Mouse (Mus musculus) liver, embryonic 16.5 days (tissue): Measurements from ENCODE around the gene Ssh1. TPM values are rescaled to one million over a fixed set of nuclear protein-coding genes. Genes with fewer than 3 reads are reported as not detected.

Experiments used
- ATAC-seq: fragments of 200-750 bp; cut with Nextera tagmentation; 2 replicates; pipeline ENCODE4 v1.8.0; 2017; ENCODE audit warnings: low read depth, mild to moderate bottlenecking, moderate number of reproducible peaks, moderate library complexity
- H3K27ac ChIP-seq: fragments of 300-500 bp; sonication (generic); 2 replicates; pipeline ENCODE4 v1.5.1; 2014; ENCODE audit warnings: mild to moderate bottlenecking, low read length
- H3K27me3 ChIP-seq: fragments of 300-500 bp; sonication (generic); 2 replicates; pipeline ENCODE4 v1.6.1; 2014; ENCODE audit warnings: low read depth, low read length, mixed read lengths; ENCODE audit not compliant: control insufficient read depth, insufficient read depth
- H3K36me3 ChIP-seq: fragments of 300-500 bp; sonication (generic); 2 replicates; pipeline ENCODE4 v1.6.1; 2014; ENCODE audit warnings: mild to moderate bottlenecking; ENCODE audit not compliant: control insufficient read depth, insufficient read depth
- H3K4me1 ChIP-seq: fragments of 300-500 bp; sonication (generic); 2 replicates; pipeline ENCODE4 v1.6.1; 2014; ENCODE audit warnings: low read depth, low read length, mixed read lengths; ENCODE audit not compliant: control insufficient read depth
- H3K4me2 ChIP-seq: fragments of 300-500 bp; sonication (generic); 2 replicates; pipeline ENCODE4 v1.6.1; 2014; ENCODE audit warnings: low read depth, low read length, mixed read lengths
- H3K4me3 ChIP-seq: fragments of 300-500 bp; sonication (generic); 2 replicates; pipeline ENCODE4 v1.5.1; 2014; ENCODE audit warnings: low read depth, mild to moderate bottlenecking, low read length
- H3K9ac ChIP-seq: fragments of 300-500 bp; sonication (generic); 2 replicates; pipeline ENCODE4 v1.6.1; 2014; ENCODE audit warnings: low read depth, low read length
- H3K9me3 ChIP-seq: fragments of 300-500 bp; sonication (generic); replicated peaks from 2 replicates; pipeline ENCODE4 v1.6.1; 2016; ENCODE audit warnings: low read length; ENCODE audit not compliant: control insufficient read depth
- WGBS: fragments of 180-500 bp; shearing (Covaris S2); extraction: QIAGEN DNeasy Blood & Tissue Kit; methylation state at CpG from one replicate; pipeline ENCODE4 v1.1.7; 2014; ENCODE audit not compliant: insufficient replicate concordance; 5-methylcytosine and 5-hydroxymethylcytosine counted together
- polyA plus RNA-seq: library from polyadenylated mRNA; unstranded; fragments of >200 nt; fragmentation: Nextera tagmentation; extraction: Ambion mirVana; gene quantifications from 2 replicates; pipeline ENCODE4 v1.2.1, GENCODE M21; 2015

The Ssh1 gene
- 6.1 and 6.8 TPM in 2 replicates for polyA plus RNA-seq

- Histone ChIP-seq H3K9me3 (no peaks in the 10 kb centered on the region), H3K36me3 (no peaks in the 10 kb centered on the region), H3K9ac (peak within 1 kb of the TSS; percentile 85), H3K4me3 (peak within 1 kb of the TSS; percentile 80), H3K4me2 (peak within 1 kb of the TSS; percentile 98), H3K4me1 (peaks cover 46% of the 10 kb centered on the region), H3K27me3 (no peaks in the 10 kb centered on the region), H3K27ac (peak within 1 kb of the TSS; percentile 82)
- peak; percentile 79 for ATAC-seq
- 1% methylated on average over 79 of the region's 83 CpGs for WGBS
Measured at GRCm38 (mm10) chr5:113993487-113994465, at the start of gene Ssh1. Gene Ssh1 (minus strand): TSS chr5:113993894.

GRCm38 (mm10) chr5:114041327-114041930 is 47.7 kb upstream of the Ssh1 start:
- Histone ChIP-seq H3K4me1 (peaks cover 9% of the 10 kb centered on the region), H3K9me3 (no peaks in the 10 kb centered on the region), H3K27ac (no peak overlapping the region), H3K36me3 (no peaks in the 10 kb centered on the region), H3K9ac (no peak overlapping the region), H3K27me3 (no peaks in the 10 kb centered on the region), H3K4me3 (no peak overlapping the region), H3K4me2 (no peak overlapping the region; the same call in 1 of the 2 replicates)
- WGBS, result 11% methylated on average over 15 of the region's 15 CpGs
- peak; percentile 83 for ATAC-seq

GRCm38 (mm10) chr5:114040911-114041310 is 47.2 kb upstream of the Ssh1 start:
- H3K9ac ChIP-seq, result no peak overlapping the region
- H3K4me3 ChIP-seq, result no peak overlapping the region
- 50% methylated on average over 1 of the region's 1 CpGs for WGBS
- peaks cover 9% of the 10 kb centered on the region for H3K4me1 ChIP-seq
- H3K9me3 ChIP-seq, result no peaks in the 10 kb centered on the region
- H3K27ac ChIP-seq, result no peak overlapping the region
- no peak overlapping the region for H3K4me2 ChIP-seq
- no peaks in the 10 kb centered on the region for H3K27me3 ChIP-seq
- H3K36me3 ChIP-seq, result no peaks in the 10 kb centered on the region
- ATAC-seq, result no peak

GRCm38 (mm10) chr5:114040508-114040907 is 46.8 kb upstream of the Ssh1 start:
- no peaks in the 10 kb centered on the region for H3K36me3 ChIP-seq
- H3K4me1 ChIP-seq, result peaks cover 9% of the 10 kb centered on the region
- H3K4me3 ChIP-seq, result no peak overlapping the region
- no peak overlapping the region for H3K4me2 ChIP-seq
- H3K9ac ChIP-seq, result no peak overlapping the region
- no peak overlapping the region for H3K27ac ChIP-seq
- no peaks in the 10 kb centered on the region for H3K9me3 ChIP-seq
- H3K27me3 ChIP-seq, result no peaks in the 10 kb centered on the region
- ATAC-seq, result no peak
- WGBS, result 38% methylated on average over 7 of the region's 8 CpGs

GRCm38 (mm10) chr5:114035111-114035510 is 41.4 kb upstream of the Ssh1 start:
- 63% methylated on average over 10 of the region's 10 CpGs for WGBS
- Histone ChIP-seq H3K4me3 (no peak overlapping the region), H3K9me3 (no peaks in the 10 kb centered on the region), H3K4me2 (no peak overlapping the region), H3K36me3 (no peaks in the 10 kb centered on the region), H3K4me1 (no peaks in the 10 kb centered on the region), H3K27me3 (no peaks in the 10 kb centered on the region), H3K9ac (no peak overlapping the region), H3K27ac (no peak overlapping the region)
- ATAC-seq, result no peak

GRCm38 (mm10) chr5:114034393-114034792 is 40.7 kb upstream of the Ssh1 start:
- Histone ChIP-seq H3K27me3 (no peaks in the 10 kb centered on the region), H3K4me3 (no peak overlapping the region), H3K36me3 (no peaks in the 10 kb centered on the region), H3K4me2 (no peak overlapping the region), H3K9me3 (no peaks in the 10 kb centered on the region), H3K27ac (no peak overlapping the region), H3K9ac (no peak overlapping the region), H3K4me1 (no peaks in the 10 kb centered on the region)
- no peak for ATAC-seq
- WGBS, result 51% methylated on average over 7 of the region's 7 CpGs

GRCm38 (mm10) chr5:114032161-114032763 is 38.6 kb upstream of the Ssh1 start:
- no peaks in the 10 kb centered on the region for H3K27me3 ChIP-seq
- no peak overlapping the region for H3K4me3 ChIP-seq
- no peaks in the 10 kb centered on the region for H3K36me3 ChIP-seq
- H3K9ac ChIP-seq, result no peak overlapping the region
- no peak for ATAC-seq
- no peak overlapping the region for H3K4me2 ChIP-seq
- 54% methylated on average over 3 of the region's 3 CpGs for WGBS
- no peak overlapping the region for H3K27ac ChIP-seq
- H3K9me3 ChIP-seq, result no peaks in the 10 kb centered on the region
- H3K4me1 ChIP-seq, result no peaks in the 10 kb centered on the region

GRCm38 (mm10) chr5:114030652-114031051 is 37.0 kb upstream of the Ssh1 start:
- WGBS, result 78% methylated on average over 12 of the region's 12 CpGs
- Histone ChIP-seq H3K4me3 (no peak overlapping the region), H3K9me3 (no peaks in the 10 kb centered on the region)

More at GRCm38 (mm10) chr5:114030652-114031051, 37.0 kb upstream of the Ssh1 start:
- Histone ChIP-seq H3K27me3 (peaks cover under 1% of the 10 kb centered on the region; the same call in 1 of the 2 replicates), H3K4me1 (no peaks in the 10 kb centered on the region), H3K9ac (no peak overlapping the region), H3K27ac (no peak overlapping the region), H3K4me2 (no peak overlapping the region), H3K36me3 (no peaks in the 10 kb centered on the region)
- no peak for ATAC-seq
